Mouse (Mus musculus) gastrocnemius, postnatal 25 days (tissue): ENCODE results near the gene Tuba4a. TPM values are rescaled to one million over a fixed set of nuclear protein-coding genes. Genes with fewer than 3 reads are reported as not detected.

Experiments
- microRNA-seq, 2 experiments: library from miRNA; unstranded; fragments of <30 nt; microRNA quantifications; one replicate each; pipeline ENCODE4 v1.2.0; 2021; ENCODE audit warnings: borderline replicate concordance in 2 of 2
- total RNA-seq, 2 experiments: library from RNA; stranded (reverse); gene quantifications; 1 replicate in 1 of 2; 2 replicates in 1 of 2; pipeline ENCODE4 v1.2.3; 2021

The Tuba4a gene
- total RNA-seq, 2 experiments from 2014 or later: 749 to 982 TPM

Small RNA genes within 50 kb of the gene (microRNA-seq; reads per million reads assigned to microRNA genes)
- 0 reads per million in 2 experiments for gene Gm27943

Other genes with a start within 250 kb of the Tuba4a start
- gene Nhej1, start 94.7 kb downstream of the Tuba4a start, total RNA-seq: 1 to 10 TPM; 5.3 to 6.1 TPM
- under 1 TPM in 1 of 2 experiments, not detected in 1; 0.13 TPM for gene Slc23a3, start 86.0 kb downstream of the Tuba4a start, total RNA-seq
- 10 to 100 TPM; 12.9 to 13.3 TPM for gene Cnppd1, start 77.2 kb downstream of the Tuba4a start, total RNA-seq
- 1 to 10 TPM; 7.8 to 9.7 TPM for gene Retreg2, start 77.1 kb downstream of the Tuba4a start, total RNA-seq
- 10 to 100 TPM; 12.8 to 16.8 TPM for gene Zfand2b, start 51.2 kb downstream of the Tuba4a start, total RNA-seq
- gene Abcb6, start 39.5 kb downstream of the Tuba4a start, total RNA-seq: 10 to 100 TPM; 23.5 to 31.0 TPM
- 1 to 10 TPM; 4.3 to 5.0 TPM for gene Ankzf1, start 27.7 kb downstream of the Tuba4a start, total RNA-seq
- 10 to 100 TPM; 85.5 to 88.1 TPM for gene Atg9a, start 27.7 kb downstream of the Tuba4a start, total RNA-seq
- gene Glb1l, start 9.1 kb downstream of the Tuba4a start, total RNA-seq: 1 to 10 TPM; 1.9 to 2.7 TPM
- gene Stk16, start 9.0 kb downstream of the Tuba4a start, total RNA-seq: 10 to 100 TPM; 23.1 to 26.0 TPM
- gene A630095N17Rik, start 12.2 kb upstream of the Tuba4a start, total RNA-seq: not detected
- gene Dnajb2, start 16.5 kb upstream of the Tuba4a start, total RNA-seq: 10 to 100 TPM; 58.4 to 60.9 TPM
- not detected for gene Ptprn, start 44.6 kb upstream of the Tuba4a start, total RNA-seq
- not detected for gene Resp18, start 58.5 kb upstream of the Tuba4a start, total RNA-seq
- gene Dnpep, start 98.1 kb upstream of the Tuba4a start, total RNA-seq: 10 to 100 TPM; 46.1 to 51.4 TPM
- gene Des, start 140.5 kb upstream of the Tuba4a start, total RNA-seq: 1,000 to 10,000 TPM; 1,914 to 2,104 TPM
- 100 to 1,000 TPM; 200 to 244 TPM for gene Speg, start 155.4 kb upstream of the Tuba4a start, total RNA-seq
- 10 to 100 TPM; 32.0 to 37.2 TPM for gene Gmppa, start 216.1 kb upstream of the Tuba4a start, total RNA-seq
- gene Asic4, start 230.6 kb upstream of the Tuba4a start, total RNA-seq: not detected